Mouse (Mus musculus) heart, adult 2 months (tissue): ENCODE data around the gene Atp2a2.

Source experiments
- CTCF ChIP-seq: fragments of 200-600 bp; IDR thresholded peaks from 2 replicates; pipeline ENCODE4 v1.8.1; 2022; ENCODE audit warnings: antibody characterized with exemption, mild to moderate bottlenecking, moderate library complexity
- POLR2A ChIP-seq: fragments of 200-500 bp; IDR thresholded peaks from 2 replicates; pipeline ENCODE4 v1.6.1; 2011; ENCODE audit warnings: mild to moderate bottlenecking, low read depth, low read length, control low read depth; ENCODE audit not compliant: insufficient read depth

GRCm38 (mm10) chr5:122493035-122493434 is 9.0 kb downstream of the Atp2a2 start:
- peak; percentile 58 for TF ChIP-seq POLR2A
- TF ChIP-seq CTCF, result no peak
